Mouse (Mus musculus): Measurements from ENCODE around the gene Vwa3b.

- TF ChIP-seq EP300 (optimal IDR thresholded peaks at IDR 0.05) (no peak), CTCF (IDR thresholded peaks at IDR 0.05; ENCODE audit: low read depth) (no peak)
These were observed 90.2 kb downstream of the Vwa3b start for GRCm38 (mm10) chr1:37116574-37116973.
